Mouse (Mus musculus): ENCODE results near the gene Patl2.

DNA sequence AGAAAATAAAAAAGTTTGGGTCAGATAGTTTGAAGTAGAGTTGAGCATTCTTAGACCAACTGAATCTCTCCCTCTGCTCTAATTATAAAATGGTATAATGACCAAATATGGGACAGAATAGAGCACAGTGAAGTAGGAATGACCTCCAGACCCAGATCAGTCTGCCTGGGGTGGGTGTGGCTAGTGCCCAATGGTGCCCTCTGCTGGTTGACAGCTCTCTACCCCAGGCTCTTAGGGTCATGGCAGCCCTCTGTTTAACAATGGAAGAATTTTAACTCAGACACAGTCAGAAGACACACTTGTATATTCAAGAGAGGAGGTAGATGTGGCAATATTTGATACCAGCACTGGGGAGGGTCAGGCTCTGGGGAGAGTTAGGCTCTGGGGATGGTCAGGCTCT is 83.9 kb downstream of the Patl2 start:
- TF ChIP-seq CTCF (IDR thresholded peaks at IDR 0.05) = peak; percentile 55
- TF ChIP-seq EP300 (IDR thresholded peaks at IDR 0.05) = no peak
